Mouse (Mus musculus) G1E-ER4 (cell line): ENCODE measurements around the gene Ndufs2. TPM values are rescaled to one million over a fixed set of nuclear protein-coding genes. Genes with fewer than 3 reads are reported as not detected.

Source experiments
- GATA1 ChIP-seq: IDR thresholded peaks from one replicate; pipeline ENCODE4 v1.8.0; 2012; ENCODE audit warnings: low read length, inconsistent platforms
- polyA plus RNA-seq: library from polyadenylated mRNA; stranded (reverse); fragments of >175 nt; gene quantifications from 2 replicates; pipeline ENCODE4 v1.2.3, GENCODE M21; 2012

Ndufs2 gene
- 40.4 and 106 TPM in 2 replicates for polyA plus RNA-seq

GRCm38 (mm10) chr1:171250680-171251593 is at the start of gene Ndufs2:
Ndufs2 (minus strand) TSS chr1:171251388.
- no peak for TF ChIP-seq GATA1

- no peak for TF ChIP-seq GATA1
Measured at GRCm38 (mm10) chr1:171298226-171298625, 47.0 kb upstream of the Ndufs2 start.

GRCm38 (mm10) chr1:171295063-171295402 is 43.8 kb upstream of the Ndufs2 start:
- no peak for TF ChIP-seq GATA1

GRCm38 (mm10) chr1:171294298-171295062 is 43.3 kb upstream of the Ndufs2 start, which contains the start of gene Ufc1:
Ufc1 (minus strand) TSS chr1:171295024.
- no peak for TF ChIP-seq GATA1

- TF ChIP-seq GATA1 = no peak
Measured at GRCm38 (mm10) chr1:171293906-171294297, 42.7 kb upstream of the Ndufs2 start.

GRCm38 (mm10) chr1:171293351-171293750 is 42.2 kb upstream of the Ndufs2 start:
- TF ChIP-seq GATA1 = no peak

- TF ChIP-seq GATA1 = no peak
Measured at GRCm38 (mm10) chr1:171288328-171288727, 37.1 kb upstream of the Ndufs2 start.

GRCm38 (mm10) chr1:171287136-171288081 is 36.2 kb upstream of the Ndufs2 start, which contains the start of gene Usp21:
Usp21 (minus strand) TSS chr1:171287991.
- TF ChIP-seq GATA1 = no peak

- TF ChIP-seq GATA1 = no peak
Measured at GRCm38 (mm10) chr1:171286517-171286916, 35.3 kb upstream of the Ndufs2 start.

GRCm38 (mm10) chr1:171285096-171285892 is 34.1 kb upstream of the Ndufs2 start:
- no peak for TF ChIP-seq GATA1

- no peak for TF ChIP-seq GATA1
Measured at GRCm38 (mm10) chr1:171284491-171284890, 33.3 kb upstream of the Ndufs2 start.

- no peak for TF ChIP-seq GATA1
Measured at GRCm38 (mm10) chr1:171283188-171284160, 32.3 kb upstream of the Ndufs2 start.
